Mouse (Mus musculus) heart, adult 2 months (tissue): Measurements from ENCODE around the gene Clec2e.

Experiments
- CTCF ChIP-seq: fragments of 200-600 bp; IDR thresholded peaks from 2 replicates; pipeline ENCODE4 v1.8.1; 2022; ENCODE audit warnings: antibody characterized with exemption, mild to moderate bottlenecking, moderate library complexity
- EP300 ChIP-seq: fragments of 200-500 bp; IDR thresholded peaks from 2 replicates; pipeline ENCODE4 v1.6.1; 2011; ENCODE audit warnings: low read depth, low read length, control low read depth; ENCODE audit not compliant: insufficient read depth
- POLR2A ChIP-seq: fragments of 200-500 bp; IDR thresholded peaks from 2 replicates; pipeline ENCODE4 v1.6.1; 2011; ENCODE audit warnings: mild to moderate bottlenecking, low read depth, low read length, control low read depth; ENCODE audit not compliant: insufficient read depth

DNA sequence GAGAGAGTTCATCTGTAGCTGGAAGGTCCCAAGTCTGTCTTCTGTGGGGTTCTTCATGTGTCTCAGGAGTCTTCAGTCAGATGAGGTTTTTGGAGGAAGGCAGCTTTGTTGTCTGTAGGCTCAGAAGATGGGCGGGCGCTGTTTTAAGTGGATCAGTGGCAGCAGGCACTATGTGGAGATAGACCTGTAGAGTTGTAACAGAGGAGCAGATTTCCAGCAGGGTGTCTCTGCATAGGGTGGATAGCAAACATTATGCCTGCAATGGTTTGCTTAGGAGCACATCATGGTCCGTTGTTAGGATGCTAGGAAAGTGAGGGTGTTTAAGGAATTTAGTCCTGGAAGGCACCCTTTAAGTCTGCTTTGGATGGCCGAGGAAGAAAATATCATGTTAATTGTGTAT is 52.3 kb downstream of the Clec2e start:
- TF ChIP-seq CTCF, result no peak
- TF ChIP-seq POLR2A, result no peak
- no peak for TF ChIP-seq EP300
